In the genomic region with DNA sequence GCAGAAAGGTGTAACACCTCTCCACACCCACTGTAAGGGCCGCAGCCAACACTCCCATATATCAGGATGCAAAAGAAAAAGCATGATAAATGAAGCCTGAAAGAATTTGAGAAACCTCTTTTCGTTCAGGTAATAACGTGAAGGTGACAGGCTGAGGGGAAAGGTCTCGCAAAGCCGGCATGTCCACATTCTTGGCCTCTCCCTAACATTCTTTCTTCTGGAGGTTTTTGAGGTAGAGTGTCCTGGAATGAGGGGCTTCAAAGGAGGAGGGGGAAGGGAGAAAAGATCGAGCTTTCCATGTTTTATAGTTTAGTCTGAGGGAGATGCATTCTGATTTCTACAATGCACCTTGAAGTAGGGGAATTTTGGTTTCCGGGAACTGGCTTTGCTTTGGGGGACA, we compare ENCODE assay signal across 8 mouse cellular contexts. TPM values are rescaled to one million over a fixed set of nuclear protein-coding genes. Genes with fewer than 3 reads are reported as not detected.
A peak's percentile ranks its signal among the peaks of the same experiment; 100 is the strongest.
DNase-seq lines count a peak whose midpoint lies in the region; ATAC-seq and TF ChIP-seq lines count a peak whose summit lies in the region.

Gene St7 (plus strand): TSS at position 287 of the 400 bp plus-strand sequence.

- peak within 1 kb of the TSS; percentile 85 for H3K4me2 ChIP-seq in intestine, embryonic 15.5 days (replicated peaks)
- H3K4me2 ChIP-seq in midbrain, embryonic 12.5 days (replicated peaks) = peak within 1 kb of the TSS; percentile 68

- no peaks in the 10 kb centered on the region for H3K27me3 ChIP-seq in intestine, embryonic 15.5 days (replicated peaks)
- H3K27me3 ChIP-seq in midbrain, embryonic 12.5 days = 0 out of 2 replicates have a peak, but pooled peaks cover 14% of the 10 kb centered on the region

- DNase-seq in layer of hippocampus, adult 2 months (ENCODE audit: low spot score in 2 of 2) = no peak
- no peak for DNase-seq in layer of hippocampus, adult 11-12 months (ENCODE audit: low spot score)
- DNase-seq in adrenal gland, postnatal 14 days = no peak
- no peak for DNase-seq in gastrocnemius, postnatal 10 days
- no peak for DNase-seq in spleen, adult 18-20 months
- no peak for DNase-seq in lung, postnatal 4 days

- TF ChIP-seq CTCF in layer of hippocampus, adult 2 months (conservative IDR thresholded peaks at IDR 0.05) = no peak

- H3K27ac ChIP-seq in layer of hippocampus, adult 2 months = peak within 1 kb of the TSS; percentile 90
- H3K27ac ChIP-seq in intestine, embryonic 15.5 days = peak within 1 kb of the TSS; percentile 94
- peak within 1 kb of the TSS; percentile 64; the same call in 1 of the 2 replicates for H3K27ac ChIP-seq in midbrain, embryonic 12.5 days (replicated peaks)

- no peaks in the 10 kb centered on the region for H3K4me1 ChIP-seq in intestine, embryonic 15.5 days (replicated peaks)
- H3K4me1 ChIP-seq in midbrain, embryonic 12.5 days = 0 out of 2 replicates have a peak, but pooled peaks cover 7% of the 10 kb centered on the region

- WGBS in intestine, embryonic 15.5 days = 54% methylated on average over 7 of the region's 7 CpGs
- 84% methylated on average over 7 of the region's 7 CpGs for whole genome bisulfite sequencing in midbrain, embryonic 12.5 days

- H3K9me3 ChIP-seq in intestine, embryonic 15.5 days = no peaks in the 10 kb centered on the region
- H3K9me3 ChIP-seq in midbrain, embryonic 12.5 days = no peaks in the 10 kb centered on the region

- peak within 1 kb of the TSS; percentile 80 for H3K4me3 ChIP-seq in layer of hippocampus, adult 2 months
- H3K4me3 ChIP-seq in intestine, embryonic 15.5 days (replicated peaks) = peak within 1 kb of the TSS; percentile 75
- H3K4me3 ChIP-seq in midbrain, embryonic 12.5 days = peak within 1 kb of the TSS; percentile 75

- peak within 1 kb of the TSS; percentile 86 for H3K9ac ChIP-seq in intestine, embryonic 15.5 days
- H3K9ac ChIP-seq in midbrain, embryonic 12.5 days (replicated peaks) = peak within 1 kb of the TSS; percentile 63

- H3K36me3 ChIP-seq in intestine, embryonic 15.5 days = no peaks in the 10 kb centered on the region
- H3K36me3 ChIP-seq in midbrain, embryonic 12.5 days = no peaks in the 10 kb centered on the region

- ATAC-seq in intestine, embryonic 15.5 days = no peak
- no peak for ATAC-seq in midbrain, embryonic 12.5 days (ENCODE audit: low FRiP score, low read depth)

RNA-seq across cellular contexts. Expression of gene St7, which starts in this region (rescaled TPM):
- total RNA-seq in layer of hippocampus, adult 2 months (2021) = 10 to 100 TPM; 53.8 to 56.1 TPM
- 19.8 and 23.4 TPM in 2 replicates for total RNA-seq in adrenal gland, postnatal 14 days (2021)
- 10 to 100 TPM; 15.2 to 15.4 TPM for total RNA-seq in gastrocnemius, postnatal 10 days (2021)
- polyA plus RNA-seq in intestine, embryonic 15.5 days (2015; fragmentation: Nextera tagmentation; extraction: Ambion mirVana) = 23.7 and 26.0 TPM in 2 replicates
- polyA plus RNA-seq in midbrain, embryonic 12.5 days (2016; fragmentation: Nextera tagmentation; extraction: Ambion mirVana) = 45.2 and 51.6 TPM in 2 replicates
